Comparison of ENCODE assay signal across 11 mouse cellular contexts in the genomic region with DNA sequence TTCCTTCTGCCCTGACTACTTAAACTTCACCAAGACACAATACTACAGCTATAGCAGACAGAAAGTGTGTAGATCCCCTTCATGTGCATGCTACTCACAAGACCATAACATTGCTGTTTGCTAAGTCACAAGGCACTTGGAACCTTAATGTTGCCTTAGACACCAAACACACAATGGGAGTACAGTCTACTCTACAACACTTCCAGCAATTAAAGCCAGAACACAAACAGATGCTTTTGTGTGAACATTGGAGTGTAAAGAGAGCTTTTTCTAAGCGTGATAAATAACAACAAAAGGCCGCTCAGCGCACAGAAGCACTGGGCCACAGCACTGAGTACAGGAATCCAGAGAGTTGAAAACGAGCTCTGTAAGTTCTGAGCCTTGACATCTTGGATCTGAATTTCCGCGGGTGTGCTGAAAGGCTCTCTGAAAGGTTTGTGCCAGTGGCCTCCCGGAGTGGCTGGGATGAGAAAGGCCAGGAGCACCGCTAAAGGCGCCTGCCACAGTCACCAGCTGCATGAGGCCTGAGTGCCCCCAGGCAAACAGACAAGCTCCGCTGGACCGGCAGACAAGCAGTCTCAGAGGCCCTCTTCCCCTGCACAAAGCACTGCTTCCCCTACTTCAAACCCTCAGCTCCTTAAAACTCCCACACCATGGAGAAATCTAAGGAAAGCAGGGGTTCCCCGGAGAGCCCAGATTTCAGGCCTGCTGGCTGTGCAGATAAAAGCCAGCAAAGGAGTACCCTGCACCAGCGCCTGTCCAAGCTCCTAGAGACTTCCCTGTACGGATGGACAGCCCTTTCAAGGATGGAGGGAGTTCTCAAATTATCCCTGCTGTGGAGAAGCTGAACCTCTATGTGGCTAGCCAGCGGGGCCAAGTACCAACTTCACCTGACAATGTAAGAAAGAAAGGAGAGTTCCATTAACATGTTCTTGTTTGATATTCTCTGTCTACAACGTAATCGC.
A peak's percentile ranks its signal among the peaks of the same experiment; 100 is the strongest.
DNase-seq lines count a peak whose midpoint lies in the region; ATAC-seq and TF ChIP-seq lines count a peak whose summit lies in the region.
"Had no signal": no experiment of that assay in that cellular context is flagged by ENCODE, and none has a peak within 500 bp of the region (broad histone marks: within the 10 kb centered on the region; RNA-seq: fewer than 3 reads in every experiment).

No protein-coding gene starts in this region.

- WGBS in hindbrain, embryonic 11.5 days, result 35% methylated on average over 15 of the region's 17 CpGs
- WGBS in midbrain, embryonic 16.5 days, result 26% methylated on average over 15 of the region's 17 CpGs

- no peak overlapping the region for H3K4me3 ChIP-seq in hindbrain, embryonic 11.5 days (ENCODE audit: low read depth, low read length)
- no peak overlapping the region for H3K4me3 ChIP-seq in midbrain, embryonic 16.5 days (ENCODE audit: low read depth, low read length)
- H3K4me3 ChIP-seq: heart, embryonic 15.5 days; stomach, embryonic 15.5 days had no signal

- no peak overlapping the region for H3K27ac ChIP-seq in hindbrain, embryonic 11.5 days (ENCODE audit: low read depth, low read length)
- no peak overlapping the region for H3K27ac ChIP-seq in midbrain, embryonic 16.5 days (ENCODE audit: low read length)
- H3K27ac ChIP-seq: heart, embryonic 15.5 days; stomach, embryonic 15.5 days had no signal

- intact Hi-C loops in left cerebral cortex, postnatal 10 days (cut with DNase I), result loop anchor here (5.0 to 10.0 kb wide), 2 partner anchors 118 to 845 kb away; no protein-coding TSS in a partner anchor

- no peak overlapping the region for H3K9ac ChIP-seq in hindbrain, embryonic 11.5 days (ENCODE audit: low read depth, low read length)
- no peak overlapping the region for H3K9ac ChIP-seq in midbrain, embryonic 16.5 days (ENCODE audit: low read depth, low read length)
- H3K9ac ChIP-seq: heart, embryonic 15.5 days; stomach, embryonic 15.5 days had no signal

- no peak overlapping the region for H3K4me2 ChIP-seq in hindbrain, embryonic 11.5 days (replicated peaks; ENCODE audit: low read depth, low read length)
- H3K4me2 ChIP-seq in midbrain, embryonic 16.5 days (ENCODE audit: low read length), result no peak overlapping the region
- H3K4me2 ChIP-seq: heart, embryonic 15.5 days; liver, embryonic 11.5 days; stomach, embryonic 15.5 days had no signal

- no peak for TF ChIP-seq POLR2A in brain, embryonic 14.5 days (IDR thresholded peaks at IDR 0.05; ENCODE audit: borderline replicate concordance, extremely low read depth, insufficient read depth, insufficient read length, poor library complexity, severe bottlenecking)

- no peaks in the 10 kb centered on the region for H3K4me1 ChIP-seq in hindbrain, embryonic 11.5 days (replicated peaks; ENCODE audit: control insufficient read depth, insufficient read depth, low read length)
- peaks cover 5% of the 10 kb centered on the region; the same call in 1 of the 2 replicates for H3K4me1 ChIP-seq in midbrain, embryonic 16.5 days (ENCODE audit: control insufficient read depth, insufficient read depth, low read length)
- H3K4me1 ChIP-seq: stomach, embryonic 15.5 days had no signal

- H3K27me3 ChIP-seq in hindbrain, embryonic 11.5 days (ENCODE audit: control insufficient read depth, insufficient read depth, low read length), result no peaks in the 10 kb centered on the region
- no peaks in the 10 kb centered on the region for H3K27me3 ChIP-seq in midbrain, embryonic 16.5 days (ENCODE audit: control insufficient read depth, insufficient read depth, low read depth, low read length)
- H3K27me3 ChIP-seq: stomach, embryonic 15.5 days had no signal

- no peaks in the 10 kb centered on the region for H3K9me3 ChIP-seq in hindbrain, embryonic 11.5 days (ENCODE audit: control insufficient read depth, low read length)
- H3K9me3 ChIP-seq in midbrain, embryonic 16.5 days (replicated peaks; ENCODE audit: control insufficient read depth, low read length, poor library complexity, severe bottlenecking), result no peaks in the 10 kb centered on the region
- H3K9me3 ChIP-seq: heart, embryonic 15.5 days; stomach, embryonic 15.5 days had no signal

- peak; percentile 57 for ATAC-seq in hindbrain, embryonic 11.5 days (ENCODE audit: low FRiP score)
- ATAC-seq in midbrain, embryonic 16.5 days, result peak; percentile 70

- peak; percentile 21 for DNase-seq in embryo, embryonic 10 days (ENCODE audit: low spot score)
- no peak for DNase-seq in embryo, embryonic 10.5 days (ENCODE audit: low spot score)
- DNase-seq in brain, embryonic 14.5 days (ENCODE audit: low read depth), result peak; percentile 66
- peak; percentile 38 for DNase-seq in hindbrain, embryonic 11.5 days (ENCODE audit: low spot score)
- DNase-seq in right cerebral cortex, postnatal 25 days, result no peak
- DNase-seq in left cerebral cortex, postnatal 10 days (ENCODE audit: extremely low spot score in 1 of 2, low spot score in 2 of 2), result no peak
- no peak for DNase-seq in gastrocnemius, postnatal 10 days

- no peak for TF ChIP-seq CTCF in brain, embryonic 14.5 days (IDR thresholded peaks at IDR 0.05; ENCODE audit: borderline replicate concordance, extremely low read depth, insufficient read depth, insufficient read length)

- H3K36me3 ChIP-seq in hindbrain, embryonic 11.5 days (ENCODE audit: control insufficient read depth, insufficient read depth, low read length), result no peaks in the 10 kb centered on the region
- no peaks in the 10 kb centered on the region for H3K36me3 ChIP-seq in midbrain, embryonic 16.5 days (ENCODE audit: control insufficient read depth, insufficient read depth, low read length)
- H3K36me3 ChIP-seq: heart, embryonic 15.5 days; stomach, embryonic 15.5 days had no signal

Comparison
In these comparisons a context has a peak if more than half of its experiments do, and no peak if none do; other contexts are left out.
1. DNase-seq: peak in embryo, embryonic 10 days (single experiment), brain, embryonic 14.5 days (single experiment) and hindbrain, embryonic 11.5 days (single experiment); none in embryo, embryonic 10.5 days (single experiment), right cerebral cortex, postnatal 25 days (single experiment), left cerebral cortex, postnatal 10 days (0 of 2) and gastrocnemius, postnatal 10 days (single experiment).